Mouse (Mus musculus) ES-Bruce4 (cell line): ENCODE data around the gene Ythdf1. TPM values are rescaled to one million over a fixed set of nuclear protein-coding genes. Genes with fewer than 3 reads are reported as not detected.

Experiments
- H3K27ac ChIP-seq: 2 replicates; pipeline ENCODE4 v1.5.1; 2012; ENCODE audit warnings: low read length, inconsistent platforms; ENCODE audit not compliant: insufficient read depth
- H3K27me3 ChIP-seq: 2 replicates; pipeline ENCODE4 v1.6.1; 2012; ENCODE audit warnings: mild to moderate bottlenecking, low read length, inconsistent platforms; ENCODE audit not compliant: control insufficient read depth, poor library complexity, insufficient read depth, severe bottlenecking
- H3K36me3 ChIP-seq: 2 replicates; pipeline ENCODE4 v1.6.1; 2012; ENCODE audit warnings: inconsistent platforms, mild to moderate bottlenecking, low read length, moderate library complexity; ENCODE audit not compliant: control insufficient read depth, poor library complexity, insufficient read depth, severe bottlenecking
- H3K4me1 ChIP-seq: one replicate; pipeline ENCODE4 v1.8.1; 2011; ENCODE audit warnings: low read length; ENCODE audit not compliant: control insufficient read depth, insufficient read depth
- H3K4me3 ChIP-seq: 2 replicates; pipeline ENCODE4 v1.5.1; 2011; ENCODE audit warnings: low read depth, mild to moderate bottlenecking, low read length
- H3K9ac ChIP-seq: 2 replicates; pipeline ENCODE4 v1.6.1; 2012; ENCODE audit warnings: low read depth, mild to moderate bottlenecking, inconsistent platforms; ENCODE audit not compliant: poor library complexity, severe bottlenecking
- H3K9me3 ChIP-seq: replicated peaks from 2 replicates; pipeline ENCODE4 v1.6.1; 2012; ENCODE audit warnings: mild to moderate bottlenecking, low read length, inconsistent platforms; ENCODE audit not compliant: control insufficient read depth, poor library complexity, insufficient read depth, severe bottlenecking
- CTCF ChIP-seq: IDR thresholded peaks from one replicate; pipeline ENCODE4 v1.8.1; 2011; ENCODE audit warnings: low read depth, low read length
- EP300 ChIP-seq: IDR thresholded peaks from 2 replicates; pipeline ENCODE4 v1.6.1; 2011; ENCODE audit warnings: low read depth, low read length; ENCODE audit not compliant: insufficient read depth
- POLR2A ChIP-seq: IDR thresholded peaks from one replicate; pipeline ENCODE4 v1.8.1; 2011; ENCODE audit warnings: low read length; ENCODE audit not compliant: insufficient read depth
- polyA plus RNA-seq: library from polyadenylated mRNA; stranded (reverse); fragments of >200 nt; gene quantifications from 2 replicates; pipeline ENCODE4 v1.2.4, GENCODE M21; 2011; ENCODE audit warnings: low read depth; ENCODE audit not compliant: missing spikeins, insufficient read depth, insufficient read length

Ythdf1 gene
- polyA plus RNA-seq, 1 experiment = 112 TPM

DNA sequence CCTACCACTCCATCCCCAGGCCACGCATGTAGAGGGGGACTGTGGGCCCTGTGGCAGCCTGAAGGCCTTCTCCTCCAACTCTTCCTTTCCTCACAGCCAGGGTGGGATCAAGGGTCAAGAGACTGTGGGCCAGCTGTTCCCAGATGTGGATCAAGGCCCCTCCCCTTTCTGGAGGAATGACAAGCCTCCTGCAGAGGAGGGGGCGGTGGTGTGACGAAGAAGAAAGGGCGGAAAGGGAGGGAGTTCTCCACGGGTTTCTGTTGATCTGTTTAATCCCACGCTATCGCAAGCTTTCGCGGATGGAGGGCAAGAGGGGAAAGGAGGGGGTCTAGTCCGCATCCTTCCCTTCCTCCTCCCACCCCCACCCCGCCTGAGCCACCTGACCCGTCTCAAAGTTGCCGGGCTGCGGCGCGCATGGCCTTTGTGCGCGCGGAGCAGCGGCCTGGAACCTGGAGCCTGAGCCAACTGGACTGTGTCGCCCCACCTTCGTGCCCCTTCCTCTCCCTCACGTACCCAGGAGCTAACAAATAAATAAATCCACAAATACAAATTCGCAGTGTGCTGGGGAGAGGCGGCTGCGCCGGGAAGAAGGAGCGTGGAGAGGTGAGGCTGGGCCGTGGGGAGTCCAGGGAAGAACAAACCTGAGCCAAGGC is 30.2 kb downstream of the Ythdf1 start:
- Histone ChIP-seq H3K36me3 (no peaks in the 10 kb centered on the region), H3K9me3 (no peaks in the 10 kb centered on the region), H3K4me1 (peaks cover 5% of the 10 kb centered on the region), H3K27me3 (peaks cover 20% of the 10 kb centered on the region), H3K27ac (no peak overlapping the region), H3K9ac (peak overlapping the region; percentile 14), H3K4me3 (peak overlapping the region; percentile 40)
- TF ChIP-seq EP300 (0 out of 2 replicates have a peak, but pooled peaks have one; percentile 18), POLR2A (no peak), CTCF (no peak)

DNA sequence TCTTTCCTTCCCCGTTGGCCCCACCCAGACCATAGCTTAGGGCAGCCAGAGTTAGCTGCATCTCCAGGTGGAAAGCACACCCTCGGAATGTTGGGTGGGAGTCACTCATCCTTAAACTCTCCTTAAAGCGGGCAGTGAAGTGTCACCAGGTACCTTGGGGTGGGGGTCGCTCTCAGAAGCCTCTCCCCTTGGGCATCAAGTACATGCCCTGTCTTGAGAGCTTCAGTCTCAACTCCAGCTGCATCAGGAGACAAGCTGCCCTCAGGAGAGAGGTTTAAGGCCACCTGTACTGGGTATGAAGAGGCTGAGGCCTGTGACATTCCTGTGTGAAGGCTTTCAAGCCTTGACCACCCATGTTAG is 30.8 kb downstream of the Ythdf1 start:
- TF ChIP-seq EP300 (0 out of 2 replicates have a peak, but pooled peaks have one; percentile 23), POLR2A (no peak)
- Histone ChIP-seq H3K4me1 (peaks cover 5% of the 10 kb centered on the region), H3K27me3 (peaks cover 20% of the 10 kb centered on the region), H3K27ac (no peak overlapping the region), H3K9ac (no peak overlapping the region), H3K9me3 (no peaks in the 10 kb centered on the region), H3K4me3 (no peak overlapping the region), H3K36me3 (no peaks in the 10 kb centered on the region)

DNA sequence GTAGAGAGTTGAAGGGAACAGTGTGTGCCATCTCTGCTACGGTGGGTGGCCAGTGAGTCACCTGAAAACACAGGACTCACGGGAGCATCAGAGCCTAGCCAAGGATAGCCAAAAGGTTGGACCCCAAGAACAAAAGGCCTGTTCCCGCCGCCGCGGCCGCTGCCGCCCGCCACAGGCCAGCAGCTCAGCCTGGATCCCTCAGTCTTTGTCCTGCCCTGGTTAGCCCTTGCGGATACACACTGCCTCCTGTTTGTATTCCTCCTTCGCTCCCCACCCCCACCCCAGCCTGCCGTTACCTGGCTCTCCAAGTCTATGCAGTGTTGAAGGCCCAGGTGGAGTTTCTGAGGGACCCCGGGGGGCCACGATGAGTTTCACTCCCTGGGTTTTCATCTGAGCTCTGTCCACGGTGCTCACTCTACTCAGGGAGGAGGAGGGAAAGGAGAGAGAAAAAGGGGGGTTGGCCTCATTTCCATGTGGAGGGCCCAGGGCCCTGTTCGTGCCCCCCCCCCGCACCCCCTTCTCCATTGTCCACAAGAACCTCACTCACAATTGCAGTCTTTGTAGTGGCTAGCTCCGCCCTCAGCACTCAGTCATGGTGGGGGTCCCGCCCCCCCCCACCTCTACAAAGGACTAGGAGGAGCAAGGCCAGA is 31.4 kb downstream of the Ythdf1 start:
- Histone ChIP-seq H3K27me3 (peaks cover 20% of the 10 kb centered on the region), H3K9me3 (no peaks in the 10 kb centered on the region), H3K4me1 (peaks cover 5% of the 10 kb centered on the region), H3K9ac (no peak overlapping the region), H3K36me3 (no peaks in the 10 kb centered on the region), H3K27ac (no peak overlapping the region), H3K4me3 (no peak overlapping the region)
- 0 out of 2 replicates have a peak, but pooled peaks have one; percentile 26 for TF ChIP-seq EP300
- TF ChIP-seq POLR2A = no peak

DNA sequence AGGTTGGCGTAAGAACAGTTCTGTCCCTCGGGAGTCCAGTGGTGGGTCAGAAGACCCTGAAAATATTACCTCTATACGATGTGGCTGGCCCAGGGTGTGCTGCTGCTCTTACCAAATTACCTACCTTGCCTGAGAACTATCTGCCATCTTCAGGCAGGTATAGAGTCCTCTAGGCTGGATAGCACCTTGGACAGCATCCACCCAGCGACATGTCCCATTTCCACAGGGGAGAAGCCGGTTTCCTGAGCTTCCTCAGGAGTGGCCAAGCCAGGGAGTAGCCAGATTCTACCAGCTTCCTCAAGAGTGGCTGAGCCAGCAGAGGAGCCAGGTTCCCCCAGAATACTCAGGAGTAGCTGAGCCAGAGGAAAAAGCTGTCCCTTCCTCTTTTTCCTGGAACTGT is 35.5 kb downstream of the Ythdf1 start:
- TF ChIP-seq POLR2A = no peak
- no peak for TF ChIP-seq EP300
- no peak for TF ChIP-seq CTCF
- no peaks in the 10 kb centered on the region for H3K27me3 ChIP-seq
- H3K9ac ChIP-seq = no peak overlapping the region
- H3K9me3 ChIP-seq = no peaks in the 10 kb centered on the region
- H3K27ac ChIP-seq = no peak overlapping the region
- no peak overlapping the region for H3K4me3 ChIP-seq
- peaks cover 5% of the 10 kb centered on the region for H3K4me1 ChIP-seq
- no peaks in the 10 kb centered on the region for H3K36me3 ChIP-seq

DNA sequence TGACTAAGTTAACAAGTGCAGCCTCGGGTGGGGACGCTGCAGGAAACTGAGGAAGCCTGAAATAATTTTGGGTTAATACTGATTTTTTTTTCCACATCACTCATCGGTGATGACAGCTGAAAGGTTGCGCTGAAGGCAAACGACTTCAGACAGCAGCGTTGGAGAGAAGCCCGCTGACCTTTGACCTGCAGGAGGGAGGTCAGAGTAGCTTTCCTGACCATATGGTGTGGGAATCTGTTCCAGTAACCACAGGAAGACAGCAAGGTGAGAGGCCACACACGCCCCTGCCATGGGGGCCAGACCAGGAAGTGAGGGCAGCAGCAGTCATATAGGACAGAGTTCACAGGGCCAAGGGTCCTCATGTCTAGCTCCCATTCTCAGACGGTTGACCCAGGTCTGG is 39.5 kb downstream of the Ythdf1 start:
- Histone ChIP-seq H3K4me1 (no peaks in the 10 kb centered on the region), H3K9me3 (no peaks in the 10 kb centered on the region), H3K9ac (no peak overlapping the region), H3K27me3 (no peaks in the 10 kb centered on the region), H3K27ac (no peak overlapping the region), H3K4me3 (no peak overlapping the region), H3K36me3 (no peaks in the 10 kb centered on the region)
- TF ChIP-seq EP300 = no peak
- TF ChIP-seq POLR2A = no peak
- TF ChIP-seq CTCF = no peak

DNA sequence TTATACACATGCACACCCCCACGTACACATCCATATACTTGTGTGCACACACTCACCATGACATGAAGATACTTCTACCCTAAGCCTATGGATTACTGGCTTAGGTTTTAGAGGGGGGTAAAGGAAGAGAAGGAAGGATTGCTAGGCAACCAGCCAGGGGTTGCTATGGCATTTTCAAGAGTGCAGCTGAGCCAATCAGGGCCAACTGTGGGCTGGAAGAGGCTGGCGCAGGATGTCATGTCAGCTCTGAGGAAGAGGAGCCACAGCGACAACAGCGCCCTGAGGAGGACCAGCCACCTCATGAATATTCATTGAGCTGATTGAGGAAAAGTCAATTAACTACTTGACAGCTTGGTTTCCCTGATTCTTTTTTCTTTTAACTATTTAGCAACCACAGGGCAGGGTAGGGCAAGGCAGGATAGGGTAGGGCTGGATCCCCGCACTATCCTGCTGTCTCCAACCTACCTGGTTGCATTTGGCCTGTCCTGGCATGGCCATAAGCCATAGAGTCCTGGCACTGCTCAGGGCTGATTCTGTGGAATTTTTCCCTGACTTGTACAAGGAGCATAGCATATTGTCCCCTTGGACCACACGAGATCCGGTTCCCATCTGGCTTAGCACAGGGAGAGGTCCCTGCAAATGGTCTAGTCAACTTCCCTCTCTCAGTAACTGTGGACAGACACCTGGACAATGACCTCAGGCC is 41.2 kb downstream of the Ythdf1 start:
- Histone ChIP-seq H3K9ac (no peak overlapping the region), H3K4me3 (no peak overlapping the region), H3K27ac (no peak overlapping the region), H3K36me3 (no peaks in the 10 kb centered on the region), H3K4me1 (no peaks in the 10 kb centered on the region), H3K27me3 (no peaks in the 10 kb centered on the region), H3K9me3 (no peaks in the 10 kb centered on the region)
- TF ChIP-seq POLR2A = no peak
- no peak for TF ChIP-seq CTCF
